Mouse (Mus musculus) megakaryocyte progenitor cell, adult 5-6 weeks (primary cell): ENCODE results near the gene Zc3h18. TPM values are rescaled to one million over a fixed set of nuclear protein-coding genes. Genes with fewer than 3 reads are reported as not detected.

ENCODE experiments used
- ATAC-seq: replicated peaks from 2 replicates; pipeline ENCODE4 v1.8.0; 2016; ENCODE audit warnings: mild to moderate bottlenecking, moderate TSS enrichment, inconsistent platforms; ENCODE audit not compliant: poor library complexity
- total RNA-seq, 2 experiments: library from RNA; stranded (forward) in 1 of 2; stranded (reverse) in 1 of 2; fragments of 157-497, 149-512 nt in 1 of 2; fragments of 200-1000 nt in 1 of 2; gene quantifications; 2 replicates each; pipeline versions ENCODE4 v1.2.3 to v1.2.4; 2015 to 2017

Zc3h18 gene
- total RNA-seq (2015) (26.1 and 27.2 TPM in 2 replicates), total RNA-seq (2017) (55.6 and 67.3 TPM in 2 replicates)

DNA sequence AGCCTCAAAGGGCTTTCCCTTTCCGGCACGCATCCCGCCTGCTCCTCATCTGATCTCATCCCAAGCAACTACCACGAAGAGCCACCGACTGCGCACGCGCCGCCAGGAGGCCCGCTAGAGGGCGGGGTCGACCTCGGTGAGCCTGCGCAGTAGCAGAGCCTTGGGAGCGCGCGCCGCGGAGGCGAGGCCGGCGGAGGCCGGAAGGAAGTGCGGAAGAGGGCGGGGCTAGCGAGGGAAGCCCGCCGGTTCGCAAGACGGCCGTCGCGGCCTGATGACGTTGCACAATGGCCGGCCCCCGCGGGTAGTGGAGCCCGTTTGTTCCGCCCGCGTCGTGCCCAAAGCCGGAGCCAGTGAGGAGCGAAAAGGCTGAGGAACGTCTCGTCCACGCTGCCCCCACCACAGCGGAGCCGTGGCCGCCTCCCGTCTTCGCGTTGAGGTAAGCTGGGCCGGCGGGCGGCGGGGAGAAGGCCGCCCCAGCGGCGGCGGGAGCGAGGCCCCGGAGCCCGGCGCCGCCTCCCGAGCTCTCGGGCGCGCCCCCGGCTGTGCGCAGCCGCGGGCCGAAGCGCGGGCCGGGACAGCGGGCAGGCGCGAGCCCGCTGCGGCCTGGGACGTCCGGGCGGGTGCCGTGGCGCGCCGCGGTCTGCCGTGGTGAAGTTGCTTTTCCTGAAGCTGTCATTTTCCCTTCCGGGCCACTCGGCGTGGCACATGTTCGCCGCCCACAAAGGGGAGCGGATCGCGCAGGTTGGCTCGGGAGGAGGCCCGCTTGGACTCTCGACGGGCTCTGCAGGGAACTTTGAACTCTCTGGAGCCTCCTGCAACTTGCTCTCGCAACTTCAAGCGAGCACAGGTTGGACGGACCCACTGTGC lies at the start of gene Zc3h18:
TSS of gene Zc3h18 (plus strand) at position 245 of the 867 bp plus-strand sequence.
- ATAC-seq, result peak; percentile 98

DNA sequence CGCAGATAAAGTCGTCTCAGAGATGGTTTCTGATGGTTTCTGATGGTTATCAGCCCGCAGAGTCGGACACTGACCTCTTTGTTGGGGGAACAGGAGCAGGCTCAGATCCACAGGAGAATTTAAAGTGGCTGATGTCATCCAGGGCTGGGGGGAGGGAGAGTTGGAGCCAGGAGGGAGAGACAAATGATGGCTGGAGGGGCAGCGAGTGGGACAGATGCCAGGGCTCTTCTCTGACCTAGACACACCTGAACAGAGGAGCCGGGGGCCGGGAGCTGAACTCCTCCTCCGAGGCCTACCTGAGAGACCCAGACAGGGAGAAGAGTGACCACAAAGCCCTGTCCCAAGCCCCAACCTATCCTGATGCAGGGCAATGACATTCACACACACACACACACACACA lies 47.3 kb upstream of the Zc3h18 start:
- no peak for ATAC-seq

DNA sequence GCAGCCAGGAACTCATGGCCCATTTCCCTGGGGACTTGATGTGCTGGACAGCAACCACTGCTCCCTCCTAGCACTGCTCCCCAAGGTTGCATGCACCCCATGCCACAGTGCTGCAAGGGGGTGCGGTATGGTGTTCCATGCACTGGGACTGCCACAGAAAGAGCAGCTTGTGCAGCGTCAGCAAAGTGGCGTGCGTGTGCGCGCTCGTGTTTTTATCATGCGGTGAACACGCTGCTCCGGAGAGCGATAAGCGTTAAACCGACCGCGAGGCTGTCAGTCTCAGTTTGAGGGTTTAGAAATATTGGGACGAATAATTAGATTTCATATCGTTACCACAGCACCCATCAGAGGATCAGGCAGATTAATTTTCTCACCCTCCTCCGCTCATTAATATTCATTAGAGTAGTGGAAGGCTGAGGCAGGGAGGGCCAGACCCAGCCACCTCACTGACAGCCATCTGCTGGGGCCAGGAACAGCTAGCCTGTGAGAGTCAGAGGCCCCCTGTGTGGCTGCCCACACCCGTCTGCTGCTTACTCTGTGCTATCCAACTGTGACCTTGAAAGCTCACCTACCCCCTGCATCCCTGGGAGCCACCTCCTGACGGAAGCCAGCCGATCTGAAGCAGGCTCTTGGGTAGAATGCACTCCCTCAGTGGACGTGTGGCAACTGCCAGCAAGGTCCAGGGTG lies 46.7 kb upstream of the Zc3h18 start:
- ATAC-seq, result peak; percentile 38

GRCm38 (mm10) chr8:122330446-122331133 lies 45.8 kb upstream of the Zc3h18 start:
- peak; percentile 35 for ATAC-seq

DNA sequence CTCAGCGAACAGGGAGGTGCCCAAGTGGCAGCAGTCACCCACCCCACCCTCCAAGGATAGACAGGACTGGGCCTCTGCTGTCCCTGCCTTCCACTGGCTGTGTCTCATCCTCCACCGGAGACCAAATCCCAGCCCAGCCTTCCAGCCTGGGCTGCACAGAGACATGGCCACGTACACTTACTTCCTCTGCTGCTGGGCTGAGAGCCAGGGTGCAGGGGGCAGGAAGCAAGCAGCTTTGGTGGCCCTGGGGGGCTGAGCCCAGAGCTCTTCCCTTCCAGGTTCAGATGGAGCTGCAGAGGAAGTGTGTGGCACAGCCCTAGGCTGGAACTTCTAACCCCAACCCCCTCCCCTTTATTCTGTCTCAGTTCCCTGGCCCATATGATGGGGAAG lies 45.3 kb upstream of the Zc3h18 start:
- ATAC-seq, result peak; percentile 11

DNA sequence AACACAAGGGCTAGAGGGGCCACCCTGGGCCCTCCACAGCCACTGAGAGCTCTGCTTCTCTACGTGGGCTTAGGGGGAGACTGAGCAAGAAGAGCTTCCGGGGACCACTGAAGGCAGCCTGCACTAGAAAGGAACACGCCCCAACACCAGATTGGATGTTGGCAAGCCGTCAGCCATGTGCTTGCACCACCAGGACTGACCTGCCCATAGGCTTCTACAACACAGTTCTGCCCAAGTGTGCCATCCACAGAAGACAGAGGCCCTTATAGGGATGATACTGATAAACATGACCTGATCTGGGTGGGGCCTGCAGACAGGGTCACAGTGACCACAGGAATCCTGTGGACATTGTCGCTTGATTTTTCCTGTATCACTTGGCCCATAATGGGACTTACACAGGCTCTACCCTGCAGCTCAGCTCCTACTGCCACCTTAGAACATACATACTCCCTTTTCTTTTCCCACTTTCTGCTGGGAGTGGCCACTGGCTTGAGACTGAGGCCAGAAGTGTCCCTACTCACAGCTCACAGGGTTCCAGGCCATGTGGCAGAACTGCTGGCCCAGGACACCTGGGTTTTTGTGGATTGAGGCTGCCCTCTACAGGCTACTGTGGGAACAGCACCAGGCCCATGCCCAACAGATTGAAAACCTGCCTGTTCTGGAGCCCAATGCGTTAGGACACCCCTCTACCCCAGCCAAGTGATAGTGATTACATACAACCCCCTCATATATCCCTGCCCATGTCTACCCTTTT lies 43.5 kb upstream of the Zc3h18 start:
- peak; percentile 52 for ATAC-seq

- no peak for ATAC-seq
These were observed 42.9 kb upstream of the Zc3h18 start for GRCm38 (mm10) chr8:122333531-122333930.

DNA sequence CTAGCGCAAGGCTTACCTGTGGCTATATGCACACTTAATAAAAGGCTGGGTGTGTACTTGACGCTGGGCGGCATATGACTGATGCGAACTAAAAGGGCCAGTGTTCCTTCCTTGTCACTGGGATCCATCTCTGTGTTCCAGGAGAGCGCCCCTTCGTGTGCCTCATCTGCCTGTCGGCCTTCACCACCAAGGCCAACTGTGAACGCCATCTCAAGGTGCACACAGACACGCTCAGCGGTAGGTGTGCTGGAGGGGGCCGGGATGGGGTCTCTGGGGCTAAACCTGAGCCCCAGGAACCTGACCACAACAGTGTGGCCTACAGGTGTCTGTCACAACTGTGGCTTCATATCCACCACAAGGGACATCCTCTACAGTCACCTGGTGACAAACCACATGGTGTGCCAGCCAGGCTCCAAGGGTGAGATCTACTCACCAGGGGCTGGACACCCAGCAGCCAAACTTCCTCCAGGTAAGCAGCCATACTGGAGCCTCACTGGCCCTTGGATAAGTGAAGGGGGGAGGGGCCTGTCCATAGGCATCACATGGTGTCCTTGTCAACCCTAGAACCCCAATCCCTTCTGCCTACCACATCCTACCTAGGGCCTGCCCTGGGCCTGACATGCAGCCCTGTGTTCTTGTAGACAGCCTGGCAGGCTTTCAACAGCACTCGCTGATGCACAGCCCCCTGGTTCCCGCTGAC lies 41.5 kb upstream of the Zc3h18 start:
- no peak for ATAC-seq

GRCm38 (mm10) chr8:122335638-122336250 lies 40.7 kb upstream of the Zc3h18 start:
- no peak for ATAC-seq

- no peak for ATAC-seq
These were observed 40.0 kb upstream of the Zc3h18 start for GRCm38 (mm10) chr8:122336251-122336910.

- ATAC-seq, result no peak
These were observed 37.6 kb upstream of the Zc3h18 start for GRCm38 (mm10) chr8:122338852-122339251.

GRCm38 (mm10) chr8:122340761-122341160 lies 35.6 kb upstream of the Zc3h18 start:
- no peak for ATAC-seq

DNA sequence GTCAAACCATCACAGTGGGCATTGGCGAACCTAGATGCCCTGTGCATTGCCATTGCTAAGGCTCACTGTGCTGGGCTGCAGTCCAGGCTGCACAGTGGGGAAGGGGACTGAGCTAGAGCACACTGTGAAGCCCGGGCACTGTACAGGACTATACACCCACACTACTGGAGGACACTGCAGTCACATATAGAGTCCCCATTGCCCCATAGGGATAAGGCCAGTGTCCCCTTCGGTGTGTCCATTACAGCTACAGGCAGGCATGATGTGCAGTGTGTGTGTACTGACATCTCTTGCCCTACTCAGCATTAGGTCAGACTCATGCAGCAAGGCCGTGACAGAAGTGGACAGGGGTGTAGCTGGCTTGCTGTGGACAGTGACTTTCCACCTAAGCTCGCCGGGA lies 34.6 kb upstream of the Zc3h18 start:
- peak; percentile 3; the same call in 1 of the 2 replicates for ATAC-seq

- no peak for ATAC-seq
These were observed 34.0 kb upstream of the Zc3h18 start for GRCm38 (mm10) chr8:122342362-122342761.

DNA sequence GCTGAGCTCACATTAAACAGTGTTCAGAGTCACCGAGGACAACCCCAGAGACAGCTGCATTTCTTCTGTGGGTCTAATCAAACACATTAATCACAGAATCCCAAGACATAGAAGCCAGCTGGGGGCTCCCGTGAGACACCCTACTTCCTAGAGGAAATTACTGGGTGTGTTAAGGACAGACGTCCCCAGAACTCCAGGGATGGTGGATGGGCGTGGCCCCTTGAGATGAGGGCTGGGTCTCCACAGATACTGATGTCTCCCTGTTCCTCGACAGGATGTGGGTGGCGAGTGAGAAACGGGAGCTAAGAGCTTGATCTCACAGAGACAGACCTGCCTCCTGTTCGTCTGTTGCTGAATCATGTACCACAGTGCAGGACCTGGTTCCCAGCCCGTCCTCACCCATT lies 33.6 kb upstream of the Zc3h18 start:
- ATAC-seq, result peak; percentile 24

GRCm38 (mm10) chr8:122343341-122343740 lies 33.1 kb upstream of the Zc3h18 start:
- no peak for ATAC-seq

DNA sequence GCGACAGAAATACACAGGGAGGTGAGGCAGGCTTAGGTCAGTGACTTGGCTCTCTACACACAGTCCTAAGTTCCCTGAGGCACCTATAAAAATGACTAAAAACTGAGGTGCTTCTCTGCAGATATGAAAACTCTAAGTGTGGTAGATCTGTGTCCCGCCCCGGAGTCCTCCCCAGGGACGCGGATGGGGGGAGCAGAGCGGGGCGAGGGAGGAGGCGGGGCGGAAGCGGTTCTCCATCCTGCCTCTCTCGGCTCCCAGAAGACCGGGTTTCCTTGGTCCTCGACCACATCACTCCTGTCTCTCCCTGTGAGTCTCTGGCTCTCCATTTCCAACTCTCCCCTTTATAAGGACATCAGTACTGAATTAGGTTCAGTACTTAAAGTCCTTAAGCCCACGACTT lies 32.7 kb upstream of the Zc3h18 start:
- 0 out of 2 replicates have a peak, but pooled peaks have one; percentile 6 for ATAC-seq

DNA sequence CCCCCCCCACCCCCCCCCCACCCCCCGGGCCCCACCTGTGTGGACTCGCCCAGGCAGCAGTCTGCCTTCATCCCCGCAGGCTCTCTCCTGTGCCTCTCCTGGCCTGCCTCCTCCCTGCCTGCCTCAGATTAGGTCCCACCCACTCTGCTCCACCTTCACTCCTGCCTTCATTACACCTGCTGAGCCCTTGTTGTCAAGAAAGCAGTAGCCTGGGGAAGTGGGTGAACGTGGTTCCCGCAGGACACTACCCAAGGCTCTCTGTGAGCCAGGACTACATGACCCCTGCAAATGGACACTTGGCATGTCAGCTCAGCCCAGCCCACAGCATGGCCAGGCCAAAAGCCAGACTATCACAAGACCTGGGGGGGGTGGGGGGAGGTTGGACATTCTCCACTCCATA lies 32.2 kb upstream of the Zc3h18 start:
- ATAC-seq, result no peak
